In the genomic region with DNA sequence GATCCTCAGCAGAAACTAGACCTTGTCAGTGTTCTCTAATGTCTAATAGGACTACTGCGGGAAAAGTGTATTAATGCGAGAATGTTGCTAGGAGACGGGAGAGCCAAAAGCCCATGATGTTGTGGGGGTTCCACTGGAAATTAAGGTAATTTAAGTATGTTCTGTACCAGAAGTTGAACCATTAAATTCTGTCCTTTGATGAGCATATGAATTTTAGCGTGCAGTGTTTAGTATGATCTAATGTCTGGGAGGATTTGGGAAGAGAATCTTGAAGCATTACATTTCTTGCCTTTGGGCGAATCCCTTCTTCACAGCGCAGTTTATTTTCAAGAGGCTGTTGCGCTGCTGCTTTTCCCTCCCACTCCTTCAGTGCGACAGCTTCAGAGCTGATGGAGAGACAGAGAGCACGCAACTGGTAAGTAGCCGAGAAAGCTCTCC, we compare ENCODE assay signal across 9 mouse cellular contexts.
DNase-seq lines count a peak whose midpoint lies in the region; ATAC-seq lines count a peak whose summit lies in the region.
"Had no signal": no experiment of that assay in that cellular context is flagged by ENCODE, and none has a peak within 500 bp of the region (broad histone marks: within the 10 kb centered on the region; RNA-seq: fewer than 3 reads in every experiment).

No protein-coding gene starts in this region.

- H3K9me3 ChIP-seq in forebrain, embryonic 12.5 days = no peaks in the 10 kb centered on the region
- H3K9me3 ChIP-seq: liver, embryonic 15.5 days had no signal

- no peaks in the 10 kb centered on the region for H3K27me3 ChIP-seq in forebrain, embryonic 12.5 days
- H3K27me3 ChIP-seq: liver, embryonic 15.5 days had no signal

- peak; percentile 85 for ATAC-seq in forebrain, embryonic 12.5 days (ENCODE audit: low FRiP score)

- DNase-seq in cerebellum, postnatal 25 days = peak; percentile 57 to 72
- peak; percentile 9 to 57 for DNase-seq in layer of hippocampus, postnatal 14 days (ENCODE audit: low spot score in 2 of 2)
- DNase-seq in neural tube, embryonic 10.5 days (ENCODE audit: extremely low spot score, low spot score) = peak; percentile 12
- no peak for DNase-seq in ovary, postnatal 14 days (ENCODE audit: low spot score)
- no peak for DNase-seq in adrenal gland, postnatal 10 days
- no peak for DNase-seq in testis, postnatal 10 days (ENCODE audit: low spot score)
- no peak for DNase-seq in urinary bladder, postnatal 14 days (ENCODE audit: low spot score)

- peak overlapping the region; percentile 42 for H3K4me2 ChIP-seq in forebrain, embryonic 12.5 days
- H3K4me2 ChIP-seq: liver, embryonic 15.5 days had no signal

- H3K36me3 ChIP-seq in forebrain, embryonic 12.5 days (replicated peaks) = no peaks in the 10 kb centered on the region
- H3K36me3 ChIP-seq: liver, embryonic 15.5 days had no signal

- H3K4me1 ChIP-seq in forebrain, embryonic 12.5 days = no peaks in the 10 kb centered on the region
- H3K4me1 ChIP-seq: liver, embryonic 15.5 days had no signal

- peak overlapping the region; percentile 35 for H3K4me3 ChIP-seq in forebrain, embryonic 12.5 days (replicated peaks)
- H3K4me3 ChIP-seq: liver, embryonic 15.5 days had no signal

- H3K27ac ChIP-seq in forebrain, embryonic 12.5 days = no peak overlapping the region
- H3K27ac ChIP-seq: liver, embryonic 15.5 days had no signal

- H3K9ac ChIP-seq in forebrain, embryonic 12.5 days = no peak overlapping the region
- H3K9ac ChIP-seq: liver, embryonic 15.5 days had no signal

- WGBS in forebrain, embryonic 12.5 days = 21% methylated on average over 10 of the region's 10 CpGs

Comparison
In these comparisons a context has a peak if more than half of its experiments do, and no peak if none do; other contexts are left out.
1. DNase-seq: peak in cerebellum, postnatal 25 days (2 of 2), layer of hippocampus, postnatal 14 days (2 of 2) and neural tube, embryonic 10.5 days (single experiment); none in ovary, postnatal 14 days (single experiment), adrenal gland, postnatal 10 days (single experiment), testis, postnatal 10 days (single experiment) and urinary bladder, postnatal 14 days (single experiment).